Mouse (Mus musculus) cerebellum, adult 2 months (tissue): Measurements from ENCODE around the gene Slc46a2.

Experiments used
- CTCF ChIP-seq: fragments of 200-500 bp; IDR thresholded peaks from 2 replicates; pipeline ENCODE4 v1.5.1; 2011; ENCODE audit warnings: low read depth, mild to moderate bottlenecking, control low read depth, low read length, moderate library complexity, borderline replicate concordance; ENCODE audit not compliant: insufficient read depth
- POLR2A ChIP-seq: fragments of 200-500 bp; IDR thresholded peaks from 2 replicates; pipeline ENCODE4 v1.6.1; 2011; ENCODE audit warnings: low read length, control low read depth, borderline replicate concordance; ENCODE audit not compliant: insufficient read depth

DNA sequence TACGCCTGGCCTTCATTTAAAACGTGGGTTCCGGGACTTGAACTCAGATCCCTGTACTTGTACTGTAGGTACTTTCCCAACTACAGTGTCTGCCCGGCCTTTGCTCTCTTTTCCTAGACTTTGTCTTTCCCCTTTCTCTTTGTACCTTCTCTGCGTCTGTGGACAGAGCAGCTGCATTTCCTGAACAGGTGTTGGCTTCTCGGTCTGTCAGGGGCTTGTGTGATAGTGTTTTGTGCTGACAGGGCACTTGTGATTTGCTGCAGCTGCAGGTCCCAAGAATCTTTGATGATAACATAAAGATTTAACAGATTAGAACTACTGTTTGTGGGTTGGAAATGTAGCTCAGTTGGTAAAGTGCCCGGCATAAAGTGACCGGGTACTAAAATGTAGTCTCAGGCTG lies 36.3 kb downstream of the Slc46a2 start:
- TF ChIP-seq CTCF, result no peak
- TF ChIP-seq POLR2A, result no peak
